Mouse (Mus musculus): ENCODE measurements at regions not wholly inside any gene's neighbourhood (a gene's known extent, or its start where the extent isn't known, plus 50 kb on each side); places are given as distances from the start of the nearest gene placed in this dataset.

DNA sequence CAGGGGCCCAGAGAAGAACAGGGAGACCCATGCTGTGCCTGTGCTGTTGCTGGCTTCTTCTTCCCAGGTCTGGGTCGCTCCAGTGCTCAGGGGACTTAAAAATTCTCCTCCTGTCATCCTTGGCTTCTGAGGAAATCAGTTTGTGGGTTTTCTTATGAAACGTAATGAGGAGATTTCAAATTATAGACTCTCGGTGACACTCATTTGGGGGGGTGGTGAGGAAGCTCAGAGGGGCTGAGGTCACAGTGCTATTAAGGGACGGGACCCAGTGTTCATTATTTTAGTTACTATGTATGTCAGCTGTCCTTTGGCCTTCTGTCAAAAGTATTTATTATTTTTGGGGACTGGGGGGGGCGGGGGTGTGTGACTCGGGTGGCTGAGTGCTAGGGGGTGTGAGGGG lies 171.7 kb upstream of the Mrps10 start:
- WGBS, result 55% methylated on average over 6 of the region's 6 CpGs
- no peak for ATAC-seq (ENCODE audit: low FRiP score, low TSS enrichment)
- H3K4me3 ChIP-seq (ENCODE audit: low read length), result no peak overlapping the region

DNA sequence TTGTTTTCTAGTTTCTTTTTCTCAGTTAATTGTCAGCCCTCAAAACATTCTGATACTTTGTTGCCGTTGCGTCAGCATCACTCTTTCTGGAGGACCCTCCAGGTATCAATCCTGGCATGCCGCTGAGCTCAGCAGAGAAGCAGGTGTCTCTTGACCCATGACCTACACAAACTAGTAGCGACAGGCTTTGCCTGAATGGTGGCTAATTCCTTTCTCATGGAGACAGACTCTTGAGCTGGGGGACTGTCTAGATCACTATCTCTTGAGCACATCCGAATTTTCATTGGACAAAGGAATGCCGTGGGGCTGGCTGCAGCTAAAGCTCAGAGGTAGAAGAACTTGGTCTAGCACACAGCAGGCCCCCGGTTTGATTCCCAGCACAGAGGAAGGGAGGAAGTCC lies 172.7 kb upstream of the Mrps10 start:
- Histone ChIP-seq H3K4me3 (ENCODE audit: low read length) (no peak overlapping the region), H3K27me3 (ENCODE audit: insufficient read depth, low read length) (no peaks in the 10 kb centered on the region), H3K4me1 (ENCODE audit: insufficient read depth, low read length) (peaks cover 33% of the 10 kb centered on the region), H3K9me3 (ENCODE audit: low read length) (peaks cover 6% of the 10 kb centered on the region; the same call in 1 of the 2 replicates), H3K27ac (ENCODE audit: low read length) (no peak overlapping the region), H3K9ac (replicated peaks; ENCODE audit: low read length) (no peak overlapping the region), H3K36me3 (ENCODE audit: insufficient read depth, low read length) (peaks cover 9% of the 10 kb centered on the region; the same call in 1 of the 2 replicates), H3K4me2 (replicated peaks; ENCODE audit: low read depth, low read length) (no peak overlapping the region)
- 68% methylated on average over 7 of the region's 7 CpGs for WGBS
- no peak for ATAC-seq (ENCODE audit: low FRiP score, low TSS enrichment)

More for the DNA sequence above, 171.7 kb upstream of the Mrps10 start:
- Histone ChIP-seq H3K9ac (replicated peaks; ENCODE audit: low read length) (no peak overlapping the region), H3K4me2 (replicated peaks; ENCODE audit: low read depth, low read length) (no peak overlapping the region), H3K27me3 (ENCODE audit: insufficient read depth, low read length) (no peaks in the 10 kb centered on the region), H3K4me1 (ENCODE audit: insufficient read depth, low read length) (peaks cover 35% of the 10 kb centered on the region), H3K27ac (ENCODE audit: low read length) (no peak overlapping the region), H3K36me3 (ENCODE audit: insufficient read depth, low read length) (peaks cover 9% of the 10 kb centered on the region; the same call in 1 of the 2 replicates), H3K9me3 (ENCODE audit: low read length) (peaks cover 6% of the 10 kb centered on the region; the same call in 1 of the 2 replicates)

DNA sequence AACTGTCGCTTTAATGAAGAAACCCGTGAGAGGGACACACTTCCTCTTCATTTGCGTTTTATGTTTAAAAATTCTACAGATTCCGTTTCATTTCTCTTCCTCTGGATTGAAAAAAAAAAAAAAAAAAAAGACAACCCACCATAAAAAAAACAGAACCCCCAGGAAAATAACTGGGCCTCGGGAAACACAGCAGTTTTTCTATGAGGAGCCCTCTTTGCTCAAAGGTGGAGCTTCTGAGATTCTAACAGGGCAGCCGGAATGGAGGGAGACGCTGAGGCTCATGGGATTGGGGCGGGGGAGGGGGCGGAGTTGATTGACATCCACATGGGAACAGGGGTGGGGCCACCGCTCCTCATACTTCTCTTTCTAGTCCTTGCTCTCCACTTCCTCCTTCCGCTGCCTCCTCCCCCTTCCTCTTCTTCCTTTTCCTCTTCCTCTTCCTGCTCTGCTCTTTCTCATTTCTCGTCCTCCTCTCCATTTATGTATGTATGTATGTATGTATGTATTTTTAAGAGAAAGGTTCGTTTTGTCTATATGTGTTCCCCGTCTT lies 174.1 kb upstream of the Mrps10 start:
- Histone ChIP-seq H3K4me1 (ENCODE audit: insufficient read depth, low read length) (peaks cover 33% of the 10 kb centered on the region), H3K9me3 (ENCODE audit: low read length) (peaks cover 6% of the 10 kb centered on the region; the same call in 1 of the 2 replicates), H3K9ac (replicated peaks; ENCODE audit: low read length) (no peak overlapping the region), H3K27ac (ENCODE audit: low read length) (no peak overlapping the region), H3K36me3 (ENCODE audit: insufficient read depth, low read length) (peaks cover 9% of the 10 kb centered on the region; the same call in 1 of the 2 replicates), H3K4me3 (ENCODE audit: low read length) (no peak overlapping the region), H3K4me2 (replicated peaks; ENCODE audit: low read depth, low read length) (no peak overlapping the region), H3K27me3 (ENCODE audit: insufficient read depth, low read length) (no peaks in the 10 kb centered on the region)
- 93% methylated on average over 14 of the region's 14 CpGs for WGBS
- no peak for ATAC-seq (ENCODE audit: low FRiP score, low TSS enrichment)

DNA sequence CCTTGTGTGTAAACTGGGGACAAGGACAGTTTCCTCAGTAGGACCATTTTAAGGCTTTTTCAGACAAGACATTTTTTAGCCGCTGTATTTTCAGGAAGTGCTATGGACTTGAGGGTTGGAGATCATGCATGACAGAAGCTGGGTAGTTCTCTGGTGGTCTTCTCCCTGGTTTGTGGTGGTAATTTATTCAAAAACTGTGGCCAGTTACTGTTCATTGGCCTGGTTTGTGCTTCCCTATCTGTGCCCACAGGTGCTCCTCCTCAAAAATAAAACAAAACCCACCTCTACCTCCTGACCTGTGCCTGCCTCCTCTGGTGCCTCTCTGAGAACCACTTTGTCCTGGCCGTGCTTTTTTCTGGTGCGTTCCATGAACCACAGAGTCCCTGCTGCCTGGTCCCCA lies 177.3 kb upstream of the Mrps10 start:
- no peak overlapping the region for H3K4me3 ChIP-seq (ENCODE audit: low read length)
- WGBS, result 89% methylated on average over 3 of the region's 3 CpGs
- H3K4me2 ChIP-seq (replicated peaks; ENCODE audit: low read depth, low read length), result no peak overlapping the region
- H3K36me3 ChIP-seq (ENCODE audit: insufficient read depth, low read length), result peaks cover 9% of the 10 kb centered on the region; the same call in 1 of the 2 replicates
- no peaks in the 10 kb centered on the region for H3K27me3 ChIP-seq (ENCODE audit: insufficient read depth, low read length)
- peaks cover 4% of the 10 kb centered on the region; the same call in 1 of the 2 replicates for H3K4me1 ChIP-seq (ENCODE audit: insufficient read depth, low read length)
- no peak for ATAC-seq (ENCODE audit: low FRiP score, low TSS enrichment)
- peaks cover 6% of the 10 kb centered on the region; the same call in 1 of the 2 replicates for H3K9me3 ChIP-seq (ENCODE audit: low read length)
- H3K27ac ChIP-seq (ENCODE audit: low read length), result no peak overlapping the region
- no peak overlapping the region for H3K9ac ChIP-seq (replicated peaks; ENCODE audit: low read length)

DNA sequence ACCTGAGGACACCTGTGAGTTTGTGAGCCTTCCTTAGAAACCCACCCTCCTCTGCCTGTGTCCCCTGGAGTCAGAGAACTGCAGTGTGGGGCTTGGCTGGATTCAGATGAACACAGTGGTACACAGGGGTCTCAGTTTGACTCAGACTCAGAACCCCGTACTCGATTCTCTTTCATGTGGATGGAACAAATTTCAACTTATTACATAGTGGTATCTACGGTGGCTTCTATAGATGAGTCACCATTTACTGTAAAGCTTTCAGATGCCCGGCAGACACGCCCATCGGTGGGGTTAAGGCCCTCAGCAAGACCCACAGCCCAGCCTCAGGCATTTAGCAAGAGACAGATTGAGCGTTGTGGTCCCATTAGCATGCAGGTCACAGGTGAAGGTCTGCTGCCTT lies 178.9 kb upstream of the Mrps10 start:
- H3K4me1 ChIP-seq (ENCODE audit: insufficient read depth, low read length), result no peaks in the 10 kb centered on the region
- peaks cover 9% of the 10 kb centered on the region; the same call in 1 of the 2 replicates for H3K36me3 ChIP-seq (ENCODE audit: insufficient read depth, low read length)
- H3K4me3 ChIP-seq (ENCODE audit: low read length), result no peak overlapping the region
- no peak overlapping the region for H3K9ac ChIP-seq (replicated peaks; ENCODE audit: low read length)
- no peaks in the 10 kb centered on the region for H3K27me3 ChIP-seq (ENCODE audit: insufficient read depth, low read length)
- ATAC-seq (ENCODE audit: low FRiP score, low TSS enrichment), result no peak
- H3K27ac ChIP-seq (ENCODE audit: low read length), result no peak overlapping the region
- H3K4me2 ChIP-seq (replicated peaks; ENCODE audit: low read depth, low read length), result no peak overlapping the region
- peaks cover 4% of the 10 kb centered on the region; the same call in 1 of the 2 replicates for H3K9me3 ChIP-seq (ENCODE audit: low read length)
- 81% methylated on average over 7 of the region's 7 CpGs for WGBS

DNA sequence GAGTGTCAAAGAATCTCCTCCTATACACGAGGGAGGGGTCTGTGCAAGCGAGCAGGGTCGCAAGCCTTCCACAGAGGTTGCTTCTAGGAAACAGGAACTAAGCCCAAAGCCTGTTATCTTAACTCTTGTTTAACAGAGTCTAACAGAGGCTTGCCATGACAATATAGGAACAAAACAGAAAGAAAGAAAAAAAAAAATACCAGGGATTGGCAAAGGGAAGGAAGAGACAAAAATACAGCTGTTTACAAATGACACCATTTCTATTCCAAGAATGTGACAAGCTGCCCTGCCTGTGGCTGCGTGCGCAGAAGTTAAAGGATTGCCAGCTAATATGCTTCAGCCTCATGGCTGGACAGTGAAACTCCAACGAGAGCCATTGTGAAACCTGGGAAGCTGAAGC lies 173.8 kb upstream of the Ubr2 start:
- H3K9ac ChIP-seq (replicated peaks; ENCODE audit: low read length), result no peak overlapping the region
- no peak overlapping the region for H3K4me3 ChIP-seq (ENCODE audit: low read length)
- WGBS, result 57% methylated on average over 6 of the region's 6 CpGs
- no peaks in the 10 kb centered on the region for H3K36me3 ChIP-seq (ENCODE audit: insufficient read depth, low read length)
- H3K4me2 ChIP-seq (replicated peaks; ENCODE audit: low read depth, low read length), result no peak overlapping the region
- no peaks in the 10 kb centered on the region for H3K9me3 ChIP-seq (ENCODE audit: low read length)
- no peaks in the 10 kb centered on the region for H3K27me3 ChIP-seq (ENCODE audit: insufficient read depth, low read length)
- peaks cover 24% of the 10 kb centered on the region for H3K4me1 ChIP-seq (ENCODE audit: insufficient read depth, low read length)
- no peak overlapping the region for H3K27ac ChIP-seq (ENCODE audit: low read length)
- ATAC-seq (ENCODE audit: low FRiP score, low TSS enrichment), result no peak

DNA sequence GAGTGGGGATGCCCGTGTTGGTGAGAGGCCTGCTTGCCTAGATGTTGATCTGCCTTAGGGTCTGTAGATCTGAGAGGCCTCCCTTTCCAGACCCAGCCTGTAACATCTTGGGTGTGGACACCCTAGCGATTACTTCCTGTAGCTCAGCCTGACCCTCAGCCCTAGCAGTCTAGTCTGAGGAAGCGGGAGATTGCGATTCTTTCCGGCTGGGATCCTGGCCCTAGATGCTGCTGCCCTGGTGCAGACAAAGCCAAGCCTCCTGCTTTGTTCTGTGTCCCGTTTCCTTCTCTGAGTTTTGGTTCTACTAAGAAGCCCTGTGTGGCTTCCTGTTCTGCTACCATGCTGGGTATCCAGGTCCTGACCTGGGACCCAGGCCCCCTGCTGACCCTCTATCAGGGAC lies 171.8 kb upstream of the Ubr2 start:
- H3K9me3 ChIP-seq (ENCODE audit: low read length), result no peaks in the 10 kb centered on the region
- H3K9ac ChIP-seq (replicated peaks; ENCODE audit: low read length), result 0 out of 2 replicates have a peak overlapping the region, but pooled peaks have one; percentile 6
- H3K27ac ChIP-seq (ENCODE audit: low read length), result peak overlapping the region; percentile 80
- WGBS, result 55% methylated on average over 6 of the region's 6 CpGs
- ATAC-seq (ENCODE audit: low FRiP score, low TSS enrichment), result peak; percentile 40; the same call in 1 of the 2 replicates
- no peaks in the 10 kb centered on the region for H3K27me3 ChIP-seq (ENCODE audit: insufficient read depth, low read length)
- H3K4me1 ChIP-seq (ENCODE audit: insufficient read depth, low read length), result peaks cover 42% of the 10 kb centered on the region
- no peak overlapping the region for H3K4me3 ChIP-seq (ENCODE audit: low read length)
- no peaks in the 10 kb centered on the region for H3K36me3 ChIP-seq (ENCODE audit: insufficient read depth, low read length)
- H3K4me2 ChIP-seq (replicated peaks; ENCODE audit: low read depth, low read length), result no peak overlapping the region

DNA sequence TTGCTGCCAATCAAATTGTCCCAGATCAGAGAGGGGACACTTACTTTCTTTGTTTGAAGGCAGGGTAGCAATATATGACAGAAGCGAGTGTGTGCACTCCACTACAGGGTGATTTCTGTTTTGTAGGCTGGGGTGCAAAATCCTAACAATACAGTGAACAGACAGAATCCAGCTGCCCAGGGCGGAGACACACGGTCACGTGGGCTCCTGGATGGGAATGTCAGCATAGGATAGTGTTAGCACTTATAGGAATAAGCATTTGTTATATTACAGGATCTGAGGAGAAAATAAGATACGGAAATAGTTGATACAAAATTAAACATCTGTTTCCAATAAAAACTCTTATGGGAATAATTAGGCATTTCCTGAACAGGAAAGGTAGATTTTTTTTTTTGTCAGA lies 169.1 kb upstream of the Ubr2 start:
- no peak overlapping the region for H3K4me2 ChIP-seq (replicated peaks; ENCODE audit: low read depth, low read length)
- ATAC-seq (ENCODE audit: low FRiP score, low TSS enrichment), result 0 out of 2 replicates have a peak, but pooled peaks have one; percentile 46
- no peak overlapping the region for H3K9ac ChIP-seq (replicated peaks; ENCODE audit: low read length)
- no peaks in the 10 kb centered on the region for H3K36me3 ChIP-seq (ENCODE audit: insufficient read depth, low read length)
- H3K27ac ChIP-seq (ENCODE audit: low read length), result peak overlapping the region; percentile 84
- H3K27me3 ChIP-seq (ENCODE audit: insufficient read depth, low read length), result no peaks in the 10 kb centered on the region
- WGBS, result 43% methylated on average over 5 of the region's 5 CpGs
- H3K4me1 ChIP-seq (ENCODE audit: insufficient read depth, low read length), result peaks cover 53% of the 10 kb centered on the region
- no peaks in the 10 kb centered on the region for H3K9me3 ChIP-seq (ENCODE audit: low read length)
- no peak overlapping the region for H3K4me3 ChIP-seq (ENCODE audit: low read length)

DNA sequence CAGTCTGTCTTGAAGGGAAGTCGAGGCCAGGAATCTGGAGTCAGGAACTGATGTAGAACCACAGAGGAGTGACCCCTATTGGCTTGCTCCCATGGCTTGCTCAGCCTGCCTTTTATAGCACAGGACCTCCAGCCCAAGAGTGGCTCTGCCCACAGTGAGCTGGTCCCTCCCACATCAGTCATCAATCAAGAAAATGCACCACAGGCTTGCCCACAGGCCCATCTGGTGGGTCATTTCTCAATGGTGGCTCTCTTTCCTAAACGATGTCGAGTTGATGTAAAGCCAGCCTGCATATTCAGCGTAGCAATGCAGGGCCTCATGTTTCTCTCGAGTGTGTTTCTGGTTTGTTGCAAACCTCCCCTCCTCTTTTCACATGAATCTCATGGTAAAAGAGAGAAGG lies 168.3 kb upstream of the Ubr2 start:
- H3K4me3 ChIP-seq (ENCODE audit: low read length), result no peak overlapping the region
- 36% methylated on average over 5 of the region's 5 CpGs for WGBS
- no peak overlapping the region; the same call in 1 of the 2 replicates for H3K9ac ChIP-seq (replicated peaks; ENCODE audit: low read length)
- H3K9me3 ChIP-seq (ENCODE audit: low read length), result no peaks in the 10 kb centered on the region
- no peak overlapping the region for H3K4me2 ChIP-seq (replicated peaks; ENCODE audit: low read depth, low read length)
- H3K4me1 ChIP-seq (ENCODE audit: insufficient read depth, low read length), result peaks cover 57% of the 10 kb centered on the region
- H3K36me3 ChIP-seq (ENCODE audit: insufficient read depth, low read length), result no peaks in the 10 kb centered on the region
- H3K27ac ChIP-seq (ENCODE audit: low read length), result peak overlapping the region; percentile 84
- H3K27me3 ChIP-seq (ENCODE audit: insufficient read depth, low read length), result no peaks in the 10 kb centered on the region
- no peak for ATAC-seq (ENCODE audit: low FRiP score, low TSS enrichment)

DNA sequence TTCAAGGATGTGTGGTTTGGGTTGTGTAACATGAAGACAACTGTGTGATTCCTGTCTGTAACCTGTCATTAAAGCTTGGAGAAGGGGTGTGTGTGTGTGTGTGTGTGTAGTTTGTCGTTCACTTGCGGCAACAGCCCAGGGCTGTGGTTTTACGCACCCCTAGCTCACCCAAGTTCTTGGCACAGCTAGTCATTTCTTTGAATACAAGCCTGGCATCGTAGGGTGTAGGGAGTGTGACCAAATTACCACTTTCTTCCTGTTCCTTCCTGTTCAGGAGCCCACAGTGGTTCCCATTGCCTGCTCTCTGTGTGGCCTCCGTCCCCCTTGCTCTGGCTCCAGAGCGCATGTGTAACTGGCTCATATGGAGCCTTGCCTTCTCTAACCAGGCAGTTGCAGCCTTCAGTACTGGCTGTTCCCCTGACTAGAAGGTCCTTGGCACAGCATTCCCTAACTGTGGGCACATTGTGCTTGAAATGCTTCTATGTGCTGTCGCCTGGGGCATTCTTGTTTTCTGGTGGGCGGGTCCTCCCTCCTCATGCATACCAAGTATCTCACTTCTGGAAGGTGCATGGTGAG lies 167.4 kb upstream of the Ubr2 start:
- H3K4me2 ChIP-seq (replicated peaks; ENCODE audit: low read depth, low read length), result no peak overlapping the region
- H3K27ac ChIP-seq (ENCODE audit: low read length), result peak overlapping the region; percentile 84
- no peaks in the 10 kb centered on the region for H3K27me3 ChIP-seq (ENCODE audit: insufficient read depth, low read length)
- H3K4me3 ChIP-seq (ENCODE audit: low read length), result no peak overlapping the region
- 78% methylated on average over 8 of the region's 8 CpGs for WGBS
- peaks cover 57% of the 10 kb centered on the region for H3K4me1 ChIP-seq (ENCODE audit: insufficient read depth, low read length)
- no peaks in the 10 kb centered on the region for H3K36me3 ChIP-seq (ENCODE audit: insufficient read depth, low read length)
- ATAC-seq (ENCODE audit: low FRiP score, low TSS enrichment), result no peak
- H3K9me3 ChIP-seq (ENCODE audit: low read length), result no peaks in the 10 kb centered on the region
- no peak overlapping the region for H3K9ac ChIP-seq (replicated peaks; ENCODE audit: low read length)

Measured in kidney, embryonic 16.5 days (tissue).